Mouse (Mus musculus) gonadal fat pad, adult 2 months (tissue): ENCODE measurements around the gene 3110009E18Rik. TPM values are rescaled to one million over a fixed set of nuclear protein-coding genes. Genes with fewer than 3 reads are reported as not detected.

Experiments used
- DNase-seq: peaks from one replicate; pipeline ENCODE4 v3.0.0-alpha.2; 2012; ENCODE audit warnings: low read depth
- polyA plus RNA-seq: library from polyadenylated mRNA; depleted of rRNA; stranded (reverse); fragments of >200 nt; gene quantifications from 2 replicates; pipeline ENCODE4 v1.2.3, GENCODE M21; 2012

The 3110009E18Rik gene
- polyA plus RNA-seq, 1 experiment: 2.2 TPM

DNA sequence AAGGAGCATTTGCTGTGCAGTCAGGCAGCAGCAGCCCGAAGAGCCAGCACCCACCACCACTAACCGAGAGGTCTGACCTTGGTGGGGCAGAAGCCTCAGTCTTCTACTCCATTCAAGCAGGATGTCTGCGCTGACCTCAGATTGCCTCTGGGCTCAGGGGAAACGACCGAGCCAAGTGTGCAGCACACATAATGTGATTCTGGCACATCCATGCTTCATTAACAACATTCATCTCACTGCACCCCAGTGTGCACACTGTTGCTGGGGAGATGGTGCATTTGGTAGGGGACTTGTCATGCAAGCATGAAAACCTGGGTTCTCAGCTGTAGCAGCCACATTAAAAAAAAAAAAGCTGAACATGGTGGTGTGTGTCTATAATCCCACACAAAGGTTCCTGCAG is 75.0 kb downstream of the 3110009E18Rik start:
- no peak for DNase-seq

DNA sequence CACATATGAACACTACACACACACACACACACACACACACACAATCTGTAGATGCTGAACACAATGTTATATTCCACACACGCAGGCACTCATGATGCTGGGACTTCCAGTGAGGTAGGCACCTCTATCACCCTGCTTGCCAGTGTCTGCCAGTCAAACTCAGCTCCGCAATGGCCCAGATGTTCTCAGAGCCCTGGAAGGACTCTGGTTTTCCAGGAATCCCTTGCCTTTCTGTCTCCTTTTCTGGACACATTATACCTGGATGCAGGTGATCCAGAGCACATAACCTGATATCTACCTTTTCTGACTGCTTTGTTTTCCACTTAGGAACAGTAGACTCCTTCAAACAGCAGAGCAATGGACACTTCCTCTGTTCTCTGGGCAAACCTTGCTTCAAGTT is 75.7 kb downstream of the 3110009E18Rik start:
- no peak for DNase-seq

DNA sequence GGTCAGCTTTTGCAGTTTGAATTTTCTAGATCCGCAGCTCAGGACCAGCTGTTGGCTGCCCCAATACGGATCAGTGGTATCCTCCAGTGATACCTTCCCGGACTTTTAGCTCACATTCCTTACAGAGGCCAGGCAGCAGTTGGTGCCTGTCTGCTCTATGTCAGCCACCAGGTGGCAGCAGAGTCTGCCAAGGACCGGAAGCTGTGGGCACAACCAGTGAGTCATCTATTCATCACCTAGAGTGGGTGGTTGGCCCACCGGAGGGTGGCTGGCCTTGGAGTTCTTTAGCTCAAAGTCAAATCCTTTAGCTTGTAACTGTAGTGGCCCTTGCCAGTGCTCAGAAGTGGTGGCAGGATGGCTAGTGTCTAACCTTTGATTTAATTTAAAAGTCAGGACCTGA is 76.2 kb downstream of the 3110009E18Rik start:
- peak; percentile 2 for DNase-seq

DNA sequence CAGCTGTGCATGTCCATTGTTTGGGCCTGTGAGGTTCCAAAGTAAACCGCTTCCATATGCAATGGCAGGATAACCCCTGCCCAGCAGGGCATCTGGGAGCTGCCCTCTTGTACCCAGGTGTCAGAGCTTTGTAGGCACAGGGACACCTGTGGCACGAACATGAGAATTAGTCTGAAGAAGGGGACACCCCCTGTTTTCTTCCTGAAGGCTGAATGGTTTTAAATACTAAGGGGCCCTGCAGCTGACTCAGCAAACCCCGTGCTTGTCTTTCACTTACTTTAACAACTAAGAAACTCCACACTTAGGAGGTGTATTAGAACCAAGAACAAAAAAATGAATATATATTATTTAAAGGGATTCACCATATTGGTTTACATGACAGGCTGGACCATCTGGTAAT is 77.2 kb downstream of the 3110009E18Rik start:
- DNase-seq: no peak

DNA sequence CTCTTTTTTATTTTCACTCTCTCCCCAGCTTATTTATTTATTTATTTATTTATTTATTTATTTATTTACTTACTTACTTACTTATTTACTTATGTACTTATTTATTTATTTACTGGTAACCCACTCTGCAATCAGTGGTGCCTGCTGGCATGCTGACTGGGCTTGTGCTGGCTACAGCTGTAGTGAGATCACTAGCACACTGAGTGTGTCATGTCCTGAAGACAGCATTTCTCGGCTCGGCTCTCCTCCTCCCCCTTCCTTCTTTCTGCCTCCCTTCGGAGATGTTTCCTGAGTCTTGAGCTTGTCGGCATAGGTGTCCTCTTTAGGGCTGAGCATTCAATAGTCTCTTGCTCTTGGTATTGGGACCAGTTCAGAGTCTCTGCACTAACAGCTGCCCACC is 78.0 kb downstream of the 3110009E18Rik start:
- DNase-seq: no peak

DNA sequence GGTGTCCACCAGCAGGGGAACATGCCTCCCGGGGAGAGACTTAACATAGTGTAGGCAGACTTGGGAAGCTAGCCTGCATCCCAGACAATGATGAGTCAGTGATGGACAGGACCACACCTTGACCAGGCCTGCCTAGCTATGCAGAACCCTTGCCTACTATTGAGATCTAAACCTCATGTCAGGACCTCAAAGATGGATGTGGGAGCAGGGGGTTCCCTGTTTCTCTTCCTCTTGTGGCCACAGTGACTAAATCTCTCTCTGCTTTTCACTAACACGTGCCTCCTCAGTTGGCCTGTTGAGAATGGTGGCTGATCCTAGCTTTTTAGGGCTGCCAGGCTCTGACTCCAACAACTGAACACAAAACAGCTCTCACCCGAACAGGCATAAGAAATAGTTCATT is 81.6 kb downstream of the 3110009E18Rik start:
- no peak for DNase-seq

DNA sequence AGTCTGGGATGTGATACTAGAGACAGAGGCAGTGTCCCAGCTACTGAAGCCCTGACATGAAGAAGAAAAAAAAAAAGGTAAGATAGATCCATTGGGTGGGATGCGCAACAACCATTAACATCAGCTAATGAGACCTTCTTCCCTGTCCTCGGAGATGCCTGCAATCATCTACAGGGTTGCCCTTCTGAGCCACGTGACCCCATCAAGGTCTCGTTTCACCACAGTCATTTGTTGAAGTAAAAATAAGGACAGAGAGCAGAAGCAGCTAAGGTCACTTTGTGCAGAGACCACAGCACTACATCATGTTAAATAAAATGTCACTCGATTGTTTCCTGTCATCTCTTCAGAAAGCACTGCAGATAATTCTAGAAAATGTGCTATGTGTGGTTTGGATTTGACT is 82.8 kb downstream of the 3110009E18Rik start:
- no peak for DNase-seq

DNA sequence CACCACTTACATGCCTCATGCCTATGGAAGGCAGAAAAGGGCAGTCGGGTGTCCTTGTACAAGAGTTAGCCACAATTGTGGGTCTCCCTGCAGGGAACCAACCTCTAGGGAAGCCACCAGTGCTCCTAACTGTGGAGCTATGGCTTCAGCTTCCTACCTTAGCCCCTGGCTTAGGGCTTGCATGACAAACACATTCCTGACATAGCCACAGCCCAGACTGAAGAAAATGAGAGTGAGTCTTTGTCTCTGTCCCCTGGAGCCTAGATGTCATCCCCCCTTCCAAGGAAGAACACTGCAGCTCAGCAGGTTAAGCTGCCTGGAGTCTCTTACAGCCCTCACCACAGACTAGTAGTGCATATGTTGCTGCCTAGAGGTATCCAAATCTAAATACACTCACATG is 83.8 kb downstream of the 3110009E18Rik start:
- no peak for DNase-seq

DNA sequence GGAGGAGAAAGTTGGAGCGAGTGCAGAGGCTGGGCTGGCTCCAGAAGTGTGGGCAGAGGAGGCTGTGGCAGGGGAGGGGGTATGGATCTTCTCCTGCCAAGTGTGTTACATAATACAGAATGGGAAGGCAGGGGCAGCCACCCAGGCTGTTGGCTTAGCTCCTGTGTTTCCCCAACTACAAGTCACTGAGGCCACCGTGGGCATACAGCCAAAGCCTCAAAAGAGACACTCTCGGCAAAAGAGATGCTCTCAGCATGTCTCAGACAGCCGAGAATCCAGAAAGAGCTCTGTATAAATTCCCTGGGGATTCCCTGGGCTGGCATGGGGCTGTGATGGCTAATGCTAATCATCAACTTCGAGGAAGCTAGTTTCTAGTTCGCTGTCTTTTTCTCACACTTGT is 86.6 kb downstream of the 3110009E18Rik start:
- DNase-seq: no peak

DNA sequence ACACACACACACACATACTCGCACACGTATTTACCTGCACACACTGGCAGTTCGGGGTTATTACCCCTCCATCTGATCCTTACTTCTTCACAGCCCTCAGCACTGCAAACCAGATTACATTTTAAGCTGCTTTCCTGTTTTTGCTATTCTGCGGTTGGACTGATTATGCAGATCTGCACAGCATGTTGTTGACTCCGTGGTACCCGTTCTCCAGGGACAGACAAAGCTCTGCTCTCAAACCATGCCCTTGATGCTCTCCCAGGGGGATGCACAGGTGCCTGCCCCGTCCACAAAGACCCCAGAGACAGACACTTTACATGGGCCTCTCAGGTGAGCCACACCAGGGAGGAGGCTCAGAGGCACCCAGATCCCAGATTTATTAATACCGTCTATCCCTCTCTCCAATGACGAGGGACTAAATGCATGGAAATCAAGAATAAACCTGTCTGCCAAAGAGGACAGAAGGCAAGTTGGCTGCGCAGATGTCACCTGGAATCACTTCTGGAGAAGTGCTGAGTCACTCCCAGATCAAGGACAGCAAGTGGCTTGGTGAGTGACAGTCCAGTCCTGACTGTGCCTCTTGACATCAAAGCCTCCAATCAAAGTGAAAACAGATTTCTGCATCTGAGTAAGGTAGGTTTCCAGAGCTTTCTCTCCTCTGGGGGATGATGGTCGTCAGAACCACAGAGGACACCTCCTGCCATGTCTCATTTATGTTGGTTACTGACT is 87.7 kb downstream of the 3110009E18Rik start:
- DNase-seq: no peak

DNA sequence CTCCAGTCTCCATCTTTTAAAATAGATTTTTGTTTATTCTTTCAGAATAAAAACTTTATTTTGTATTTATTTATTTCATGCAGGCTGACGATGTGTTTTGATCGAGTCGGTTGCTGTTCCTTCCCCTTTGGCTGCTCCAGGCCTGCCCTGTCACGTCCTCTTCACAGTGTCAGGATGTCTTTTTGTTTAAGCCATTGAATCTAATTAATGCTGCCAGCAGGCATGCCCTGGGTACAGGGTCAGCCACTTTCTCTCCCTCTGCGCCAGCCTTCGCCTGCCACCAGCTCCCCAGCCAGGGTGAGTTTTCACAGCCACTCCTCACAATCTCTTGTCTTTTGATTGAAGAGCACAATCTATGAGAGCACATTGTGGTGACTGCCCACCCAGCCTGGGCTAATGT is 99.9 kb downstream of the 3110009E18Rik start:
- DNase-seq: no peak

DNA sequence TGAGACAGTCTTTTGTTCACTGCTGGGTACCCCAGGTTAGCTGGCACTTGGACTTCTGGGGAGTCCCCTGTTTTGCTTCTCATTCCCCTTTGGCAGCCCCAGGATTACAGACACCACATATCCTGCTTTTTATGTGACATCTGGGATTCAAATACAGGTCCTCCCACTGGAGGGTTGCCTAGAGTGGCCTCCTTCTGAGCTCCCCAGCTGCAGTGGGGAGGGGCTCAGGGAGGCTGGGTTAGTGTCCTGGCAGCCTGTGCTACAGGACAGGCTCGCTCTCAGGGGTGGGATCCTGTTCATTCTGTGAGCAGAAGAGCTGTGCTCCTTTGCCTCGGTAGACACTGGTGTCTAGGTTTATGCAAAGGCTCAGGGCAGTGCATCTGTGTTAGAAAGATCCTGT is 100.3 kb downstream of the 3110009E18Rik start:
- DNase-seq: no peak

DNA sequence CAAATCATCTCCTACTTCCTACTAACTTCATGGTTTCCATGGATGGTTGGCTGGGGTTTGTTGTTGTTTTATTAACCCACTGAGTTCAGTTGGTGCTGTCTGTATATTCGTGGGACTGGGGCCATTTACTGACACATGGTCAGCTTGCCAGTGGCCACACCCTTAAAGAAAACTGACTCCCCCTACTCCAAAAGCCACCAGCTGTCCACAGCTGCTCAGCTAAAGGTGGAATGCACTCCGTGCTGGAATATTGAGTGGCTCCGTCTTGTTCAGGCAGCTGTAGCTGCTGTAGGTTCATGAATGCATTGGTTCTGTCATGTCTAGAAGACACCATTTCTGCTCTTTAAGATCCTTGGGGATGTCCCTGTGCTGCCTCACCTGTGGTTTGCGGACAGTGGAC is 102.6 kb downstream of the 3110009E18Rik start:
- DNase-seq: no peak

DNA sequence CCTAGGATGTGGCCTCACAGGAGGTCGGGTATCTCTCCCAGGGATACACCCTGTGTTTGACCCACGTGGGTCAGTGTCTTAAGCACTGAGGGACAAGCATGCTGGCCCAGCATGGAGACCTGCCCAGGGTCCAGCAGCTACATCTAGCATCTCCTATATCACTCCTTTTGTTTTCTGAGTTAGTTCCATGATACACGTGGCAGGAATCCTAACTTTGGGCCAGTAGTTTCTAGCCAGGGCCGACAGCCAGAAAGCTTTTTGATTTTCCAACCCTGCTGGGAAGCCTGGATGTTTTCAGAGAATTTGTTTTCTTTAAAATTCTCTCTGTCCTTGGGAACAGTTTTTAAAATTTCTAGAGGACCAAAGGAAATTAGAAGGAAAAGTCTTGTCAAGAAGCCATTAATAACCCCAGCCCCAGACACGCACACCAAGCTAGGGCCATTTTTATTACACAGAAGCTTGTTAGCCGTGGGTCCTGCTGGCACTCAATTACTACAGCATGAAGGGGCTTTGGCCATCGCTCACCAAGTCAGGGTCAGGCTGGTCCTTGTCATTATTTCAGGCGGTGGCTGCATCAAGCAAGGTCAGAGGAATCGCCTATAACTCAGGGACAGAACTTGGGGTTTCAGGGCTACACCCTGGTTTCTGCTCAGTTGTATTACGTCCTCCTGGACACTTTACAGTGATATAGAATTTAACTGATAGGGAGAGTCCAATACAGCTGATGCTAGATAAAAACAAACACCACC is 108.9 kb downstream of the 3110009E18Rik start:
- DNase-seq: no peak

DNA sequence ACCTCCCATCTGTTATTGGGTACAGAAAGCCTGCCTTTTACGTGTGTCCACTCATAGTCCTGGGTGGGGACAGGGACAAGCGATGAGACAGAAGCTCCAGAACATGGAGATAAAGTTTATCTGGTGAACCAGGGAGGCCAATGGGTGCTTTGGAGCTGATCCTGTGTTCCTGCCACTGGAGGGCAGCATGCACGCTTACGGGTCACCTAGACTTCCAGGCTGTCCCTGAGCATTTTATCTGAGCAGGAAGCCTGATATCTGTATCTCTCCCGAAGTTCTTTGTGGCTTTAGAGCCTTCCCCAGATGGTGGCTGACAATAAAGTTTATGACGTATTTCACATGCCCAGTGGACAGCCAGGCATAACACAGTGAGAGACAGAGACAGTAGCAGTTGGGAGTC is 110.3 kb downstream of the 3110009E18Rik start:
- DNase-seq: no peak

DNA sequence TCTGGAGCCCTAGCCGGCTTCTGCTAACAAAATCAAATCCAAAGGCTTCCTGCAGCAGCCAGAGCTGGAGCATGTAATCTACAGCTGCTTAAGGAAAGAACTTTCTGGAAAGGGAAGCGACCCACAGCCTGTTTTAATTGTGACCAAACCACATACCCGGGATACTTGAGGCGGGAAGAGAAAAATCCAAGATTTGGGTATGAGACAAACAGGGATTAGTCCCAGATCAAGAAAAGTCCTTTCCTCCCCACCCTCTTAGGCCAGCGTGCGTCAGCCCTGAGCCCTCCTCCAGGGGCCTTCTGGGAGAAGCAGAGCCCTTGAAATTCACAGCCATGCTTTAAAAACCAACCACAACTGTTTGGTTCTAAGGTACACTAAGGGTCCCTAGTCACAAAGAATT is 111.2 kb downstream of the 3110009E18Rik start:
- DNase-seq: no peak

DNA sequence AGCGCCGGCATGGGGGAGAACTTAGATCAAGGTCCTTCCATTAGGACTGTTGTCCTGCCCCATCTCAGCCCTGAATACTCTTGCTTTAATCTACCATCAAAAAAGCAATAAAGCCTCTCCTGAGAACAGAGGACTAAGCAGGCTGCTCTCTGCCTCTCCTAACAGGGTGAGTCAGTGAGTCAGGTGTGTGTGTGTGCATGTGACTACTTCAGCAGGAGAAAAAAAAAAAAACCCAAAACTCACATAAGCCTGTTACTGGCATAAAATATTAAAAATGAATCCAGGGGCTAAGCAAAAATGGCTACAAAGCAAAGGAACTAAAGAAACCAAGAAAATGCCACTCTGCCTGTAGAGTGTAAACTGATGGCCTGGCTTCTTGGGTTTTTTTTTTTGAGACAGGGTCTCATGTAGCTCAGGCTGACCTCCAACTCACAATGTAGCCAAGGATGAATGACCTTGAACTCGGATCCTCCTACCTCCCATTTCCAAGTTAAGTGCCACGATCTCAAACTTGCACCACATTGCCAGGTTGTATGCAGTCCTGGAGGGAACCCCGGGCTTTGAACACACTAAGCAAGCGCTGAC is 114.7 kb downstream of the 3110009E18Rik start:
- no peak for DNase-seq

DNA sequence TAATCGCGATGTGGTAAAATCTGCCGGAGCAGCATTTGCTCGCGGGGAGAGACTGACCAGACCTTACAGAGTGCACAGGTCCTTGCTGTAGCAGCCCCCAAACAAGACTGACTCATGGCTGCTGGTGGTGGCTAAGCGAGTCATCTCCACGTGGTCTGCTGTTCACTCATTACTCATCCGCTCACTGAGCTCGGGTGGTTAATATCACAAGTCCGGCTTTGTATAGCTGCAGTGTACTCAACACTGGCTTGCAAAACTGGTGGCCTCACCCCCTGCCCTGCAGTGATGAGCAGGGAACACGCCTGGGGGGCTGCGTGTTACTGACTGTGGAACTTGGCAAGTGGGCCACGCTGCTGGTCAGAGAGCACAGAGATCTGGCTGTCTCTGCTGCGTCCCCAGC is 115.4 kb downstream of the 3110009E18Rik start:
- no peak for DNase-seq

DNA sequence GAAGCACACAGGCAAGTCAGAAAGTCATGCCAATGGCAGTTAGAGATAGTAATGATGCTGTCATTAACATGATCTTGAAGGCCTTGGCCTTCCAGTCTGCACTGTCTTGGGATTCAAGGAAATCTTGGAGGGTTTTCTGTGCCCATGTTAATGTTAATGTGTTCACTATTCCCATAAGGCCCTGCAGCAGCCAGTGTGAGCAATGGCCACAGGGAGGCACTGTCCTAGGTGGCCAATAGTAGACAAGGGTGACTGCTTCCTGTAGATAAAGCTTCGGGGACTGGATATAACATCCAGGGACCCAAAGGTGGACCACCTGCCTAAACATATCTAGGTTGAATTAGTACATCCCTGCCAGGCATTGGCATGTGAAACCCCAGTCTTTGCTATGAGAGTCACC is 116.1 kb downstream of the 3110009E18Rik start:
- no peak for DNase-seq
